Mouse (Mus musculus): ENCODE data around the gene Lyl1. TPM values are rescaled to one million over a fixed set of nuclear protein-coding genes. Genes with fewer than 3 reads are reported as not detected.

Lyl1 gene
- polyA plus RNA-seq, 1 experiment from 2014 or later, result 4.4 TPM

DNA sequence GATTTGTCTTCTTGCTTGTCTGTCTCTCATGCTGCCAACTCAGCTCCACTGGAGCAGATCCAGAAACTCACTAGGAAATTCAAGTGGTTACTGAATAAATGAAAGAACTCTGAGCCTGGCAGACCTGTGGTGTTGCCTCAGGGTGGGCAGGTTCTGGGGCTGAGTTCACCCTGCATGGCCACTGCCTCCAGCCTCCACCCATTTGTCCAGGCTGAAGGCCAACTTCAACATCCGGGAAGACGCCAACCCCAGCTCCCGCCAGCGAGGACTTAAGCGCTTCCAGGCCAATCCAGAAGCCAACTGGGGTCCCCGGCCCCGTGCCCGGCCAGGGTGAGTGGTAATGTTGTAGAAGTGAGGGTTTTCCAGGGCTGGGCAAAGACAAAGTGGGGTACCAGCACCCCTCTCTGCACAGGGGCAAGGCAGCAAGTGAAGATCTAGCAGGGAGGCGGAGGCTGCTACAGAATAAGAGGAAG, 2.3 kb upstream of the Lyl1 start:
- no peak for ATAC-seq (ENCODE audit: low FRiP score, low read depth)
- no peak overlapping the region for H3K4me2 ChIP-seq (replicated peaks)
- no peak overlapping the region for H3K4me3 ChIP-seq
- peaks cover 49% of the 10 kb centered on the region for H3K36me3 ChIP-seq
- H3K9me3 ChIP-seq, result no peaks in the 10 kb centered on the region
- 95% methylated on average over 9 of the region's 9 CpGs for WGBS
- no peak overlapping the region for H3K9ac ChIP-seq
- peaks cover 32% of the 10 kb centered on the region for H3K27me3 ChIP-seq (replicated peaks)
- H3K4me1 ChIP-seq, result peaks cover 4% of the 10 kb centered on the region
- H3K27ac ChIP-seq, result no peak overlapping the region

DNA sequence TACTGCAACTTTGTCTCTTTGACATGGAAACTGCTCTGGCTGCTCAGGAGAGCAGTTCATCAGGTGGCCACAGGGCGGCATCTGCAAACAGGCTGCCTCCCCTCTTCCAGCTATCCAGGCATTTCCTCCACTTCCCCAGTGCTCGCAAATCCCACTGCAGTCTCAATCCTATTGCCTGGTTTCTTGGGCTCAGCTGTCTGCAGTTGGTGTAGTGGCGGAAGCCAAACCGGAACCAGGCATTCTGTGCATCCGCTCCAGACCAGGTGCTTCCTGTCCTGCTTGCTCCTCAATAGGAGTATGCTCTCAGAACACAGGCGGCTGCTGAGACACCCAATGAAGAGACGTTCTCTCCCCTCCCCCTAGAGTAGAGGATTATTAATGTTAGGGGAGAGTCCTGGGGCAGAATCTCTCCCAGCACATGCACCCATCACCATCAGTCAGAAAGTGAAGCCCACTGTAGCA, 1.4 kb upstream of the Lyl1 start:
- Histone ChIP-seq H3K9me3 (no peaks in the 10 kb centered on the region), H3K4me2 (replicated peaks) (0 out of 2 replicates have a peak overlapping the region, but pooled peaks have one; percentile 20), H3K36me3 (peaks cover 45% of the 10 kb centered on the region), H3K27ac (no peak overlapping the region), H3K4me3 (no peak overlapping the region), H3K9ac (no peak overlapping the region), H3K4me1 (peaks cover 11% of the 10 kb centered on the region), H3K27me3 (replicated peaks) (peaks cover 41% of the 10 kb centered on the region)
- 64% methylated on average over 7 of the region's 7 CpGs for WGBS
- ATAC-seq (ENCODE audit: low FRiP score, low read depth), result no peak

- Histone ChIP-seq H3K9ac (no peak overlapping the region), H3K4me1 (peaks cover 18% of the 10 kb centered on the region), H3K4me2 (replicated peaks) (no peak overlapping the region), H3K4me3 (no peak overlapping the region), H3K36me3 (peaks cover 40% of the 10 kb centered on the region), H3K27me3 (replicated peaks) (peaks cover 47% of the 10 kb centered on the region), H3K27ac (no peak overlapping the region), H3K9me3 (no peaks in the 10 kb centered on the region)
- WGBS, result 83% methylated on average over 5 of the region's 5 CpGs
- no peak for ATAC-seq (ENCODE audit: low FRiP score, low read depth)
Measured at GRCm38 (mm10) chr8:84700526-84700925, 731 bp upstream of the Lyl1 start.

DNA sequence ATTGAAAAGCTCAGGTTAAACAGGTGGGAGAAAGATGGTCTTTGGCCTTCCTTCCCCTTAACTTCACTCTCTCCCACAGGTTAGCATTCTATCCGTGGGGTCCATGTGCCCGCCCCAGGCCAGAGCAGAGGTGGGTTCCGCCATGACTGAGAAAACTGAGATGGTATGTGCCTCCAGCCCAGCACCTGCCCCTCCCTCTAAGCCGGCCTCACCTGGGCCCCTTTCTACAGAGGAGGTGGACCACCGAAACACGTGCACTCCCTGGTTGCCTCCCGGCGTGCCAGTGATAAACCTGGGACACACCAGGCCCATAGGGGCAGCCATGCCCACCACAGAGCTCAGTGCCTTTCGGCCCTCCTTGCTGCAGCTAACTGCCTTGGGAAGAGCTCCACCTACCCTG, 1.3 kb downstream of the Lyl1 start:
- Histone ChIP-seq H3K27ac (no peak overlapping the region), H3K4me1 (peaks cover 32% of the 10 kb centered on the region), H3K4me3 (0 out of 2 replicates have a peak overlapping the region, but pooled peaks have one; percentile 9), H3K4me2 (replicated peaks) (peak overlapping the region; percentile 22), H3K9me3 (no peaks in the 10 kb centered on the region), H3K9ac (no peak overlapping the region), H3K36me3 (peaks cover 21% of the 10 kb centered on the region), H3K27me3 (replicated peaks) (peaks cover 61% of the 10 kb centered on the region)
- 84% methylated on average over 9 of the region's 9 CpGs for WGBS
- ATAC-seq (ENCODE audit: low FRiP score, low read depth), result no peak

GRCm38 (mm10) chr8:84702963-84703465, 1.8 kb downstream of the Lyl1 start:
- no peaks in the 10 kb centered on the region for H3K9me3 ChIP-seq
- peaks cover 66% of the 10 kb centered on the region for H3K27me3 ChIP-seq (replicated peaks)
- peak overlapping the region; percentile 22 for H3K4me2 ChIP-seq (replicated peaks)
- H3K4me3 ChIP-seq, result 0 out of 2 replicates have a peak overlapping the region, but pooled peaks have one; percentile 9
- peaks cover 37% of the 10 kb centered on the region for H3K4me1 ChIP-seq
- no peak overlapping the region for H3K9ac ChIP-seq
- H3K27ac ChIP-seq, result no peak overlapping the region
- WGBS, result 82% methylated on average over 6 of the region's 6 CpGs
- no peak for ATAC-seq (ENCODE audit: low FRiP score, low read depth)
- H3K36me3 ChIP-seq, result peaks cover 16% of the 10 kb centered on the region

DNA sequence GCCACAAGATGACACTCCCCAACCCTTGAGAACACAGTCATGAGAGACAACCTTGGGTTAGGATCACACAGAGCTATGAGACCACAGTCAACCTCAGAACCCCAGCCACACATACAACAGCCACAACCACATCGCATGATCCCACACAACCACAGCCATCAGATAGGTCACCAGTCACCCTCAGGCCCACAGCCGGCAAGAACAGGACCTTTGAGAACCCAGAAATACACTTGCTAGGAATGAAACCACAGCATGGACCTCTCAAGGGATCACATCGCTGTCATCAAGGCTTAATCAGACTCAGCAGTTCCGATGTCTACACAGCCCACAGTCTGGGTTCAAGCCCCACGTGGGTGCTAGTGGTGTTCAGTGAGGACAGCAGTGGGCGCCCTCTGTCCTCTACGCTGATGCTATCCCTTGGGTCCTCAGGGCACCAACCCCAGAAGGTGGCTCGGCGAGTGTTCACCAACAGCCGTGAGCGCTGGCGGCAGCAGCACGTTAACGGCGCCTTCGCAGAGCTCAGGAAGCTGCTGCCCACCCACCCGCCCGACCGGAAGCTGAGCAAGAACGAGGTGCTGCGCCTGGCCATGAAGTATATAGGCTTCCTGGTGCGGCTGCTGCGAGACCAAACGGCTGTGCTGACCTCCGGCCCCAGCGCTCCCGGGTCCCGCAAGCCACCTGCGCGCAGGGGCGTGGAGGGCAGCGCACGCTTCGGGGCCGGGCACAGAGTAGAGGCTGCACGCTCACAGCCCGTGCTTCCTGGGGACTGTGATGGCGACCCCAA, 2.4 kb downstream of the Lyl1 start:
- H3K4me2 ChIP-seq (replicated peaks), result peak overlapping the region; percentile 56
- H3K27ac ChIP-seq, result no peak overlapping the region
- ATAC-seq (ENCODE audit: low FRiP score, low read depth), result no peak
- H3K4me1 ChIP-seq, result peaks cover 41% of the 10 kb centered on the region
- H3K36me3 ChIP-seq, result peaks cover 10% of the 10 kb centered on the region
- H3K9ac ChIP-seq, result no peak overlapping the region
- peak overlapping the region; percentile 9; the same call in 1 of the 2 replicates for H3K4me3 ChIP-seq
- H3K9me3 ChIP-seq, result no peaks in the 10 kb centered on the region
- H3K27me3 ChIP-seq (replicated peaks), result peaks cover 70% of the 10 kb centered on the region
- WGBS, result 9% methylated on average over 38 of the region's 38 CpGs

DNA sequence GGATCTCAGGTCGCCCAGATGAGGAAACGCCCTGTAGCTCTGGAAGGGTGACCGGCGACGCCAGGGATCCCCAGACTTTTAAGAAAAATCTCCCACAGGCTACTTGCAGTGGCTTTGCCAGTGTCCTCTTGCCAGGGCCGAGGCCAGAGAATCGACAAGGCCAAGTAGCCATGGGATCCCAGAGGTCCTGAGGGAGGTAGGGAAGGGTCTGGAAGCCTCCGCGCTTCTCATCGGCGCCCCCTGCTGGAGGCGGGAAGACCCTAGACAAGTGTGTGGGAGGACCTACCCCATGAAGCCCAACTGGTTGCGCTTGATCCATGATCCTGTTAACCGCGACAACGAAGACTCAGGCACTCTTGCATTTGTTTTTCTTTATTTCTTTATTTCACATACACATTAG, 3.1 kb downstream of the Lyl1 start:
- Histone ChIP-seq H3K36me3 (peaks cover 3% of the 10 kb centered on the region), H3K4me3 (peak overlapping the region; percentile 9; the same call in 1 of the 2 replicates), H3K27me3 (replicated peaks) (peaks cover 75% of the 10 kb centered on the region), H3K4me2 (replicated peaks) (peak overlapping the region; percentile 56), H3K9me3 (no peaks in the 10 kb centered on the region), H3K9ac (no peak overlapping the region), H3K27ac (no peak overlapping the region), H3K4me1 (peaks cover 48% of the 10 kb centered on the region)
- under 1% methylated on average over 16 of the region's 16 CpGs for WGBS
- peak; percentile 31; the same call in 1 of the 2 replicates for ATAC-seq (ENCODE audit: low FRiP score, low read depth)

DNA sequence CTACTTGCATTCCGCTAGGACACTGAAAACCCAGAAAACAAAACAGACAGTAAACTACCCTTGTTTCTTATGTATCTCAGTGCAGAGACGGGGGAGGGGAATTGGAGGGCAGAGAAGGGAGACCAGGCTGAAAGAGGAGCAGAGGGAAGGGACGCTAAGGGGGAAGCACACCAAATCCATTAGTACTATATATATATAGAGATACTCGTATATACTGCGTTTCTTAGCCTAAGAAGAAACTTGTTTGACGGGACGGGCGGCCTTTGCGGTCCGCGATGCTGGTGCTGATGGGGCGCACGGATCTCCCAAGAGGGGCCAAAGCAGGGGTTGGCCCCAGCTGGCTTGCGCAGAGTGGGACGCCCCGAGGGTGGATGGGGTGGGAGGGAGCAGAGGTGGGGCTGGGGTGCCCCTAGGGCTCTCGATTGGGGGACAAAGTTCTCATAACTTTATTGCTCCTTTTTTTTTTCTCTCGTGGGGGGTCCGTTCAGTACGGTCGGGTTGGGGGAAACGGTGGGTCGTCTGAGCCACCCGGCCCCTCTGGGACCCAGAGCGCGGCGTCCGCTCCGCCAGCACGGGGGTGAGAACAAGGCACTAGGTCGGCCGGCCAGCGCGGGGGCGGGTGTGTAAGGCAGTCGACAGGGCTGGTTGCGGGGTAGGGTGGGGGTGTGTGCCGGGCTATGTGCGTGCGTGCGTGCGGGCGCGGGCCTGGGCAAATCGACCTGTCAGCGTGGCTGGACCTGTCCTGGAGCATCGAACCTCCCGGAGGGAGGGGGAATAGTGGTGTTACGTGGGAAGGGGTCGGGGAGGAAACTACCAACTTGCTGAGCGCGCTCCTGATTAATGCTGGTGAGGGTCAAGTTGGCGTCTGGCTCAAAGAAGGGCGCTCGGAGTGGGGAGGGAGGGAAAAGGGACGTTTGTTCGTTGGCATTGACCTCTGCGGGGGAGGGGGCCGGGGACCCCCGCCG, 3.9 kb downstream of the Lyl1 start:
- Histone ChIP-seq H3K27ac (no peak overlapping the region), H3K9ac (peak overlapping the region; percentile 38), H3K4me2 (replicated peaks) (peak overlapping the region; percentile 56), H3K4me1 (peaks cover 53% of the 10 kb centered on the region), H3K36me3 (no peaks in the 10 kb centered on the region), H3K4me3 (peak overlapping the region; percentile 26), H3K9me3 (no peaks in the 10 kb centered on the region), H3K27me3 (replicated peaks) (peaks cover 75% of the 10 kb centered on the region)
- ATAC-seq (ENCODE audit: low FRiP score, low read depth), result no peak
- WGBS, result 1% methylated on average over 61 of the region's 61 CpGs

GRCm38 (mm10) chr8:84705960-84706359, 4.7 kb downstream of the Lyl1 start:
- peak overlapping the region; percentile 56 for H3K4me2 ChIP-seq (replicated peaks)
- no peak for ATAC-seq (ENCODE audit: low FRiP score, low read depth)
- WGBS, result 1% methylated on average over 12 of the region's 12 CpGs
- H3K9ac ChIP-seq, result no peak overlapping the region
- H3K27ac ChIP-seq, result no peak overlapping the region
- peaks cover 74% of the 10 kb centered on the region for H3K27me3 ChIP-seq (replicated peaks)
- peaks cover 57% of the 10 kb centered on the region for H3K4me1 ChIP-seq
- H3K4me3 ChIP-seq, result peak overlapping the region; percentile 26; the same call in 1 of the 2 replicates
- H3K9me3 ChIP-seq, result no peaks in the 10 kb centered on the region
- no peaks in the 10 kb centered on the region for H3K36me3 ChIP-seq

DNA sequence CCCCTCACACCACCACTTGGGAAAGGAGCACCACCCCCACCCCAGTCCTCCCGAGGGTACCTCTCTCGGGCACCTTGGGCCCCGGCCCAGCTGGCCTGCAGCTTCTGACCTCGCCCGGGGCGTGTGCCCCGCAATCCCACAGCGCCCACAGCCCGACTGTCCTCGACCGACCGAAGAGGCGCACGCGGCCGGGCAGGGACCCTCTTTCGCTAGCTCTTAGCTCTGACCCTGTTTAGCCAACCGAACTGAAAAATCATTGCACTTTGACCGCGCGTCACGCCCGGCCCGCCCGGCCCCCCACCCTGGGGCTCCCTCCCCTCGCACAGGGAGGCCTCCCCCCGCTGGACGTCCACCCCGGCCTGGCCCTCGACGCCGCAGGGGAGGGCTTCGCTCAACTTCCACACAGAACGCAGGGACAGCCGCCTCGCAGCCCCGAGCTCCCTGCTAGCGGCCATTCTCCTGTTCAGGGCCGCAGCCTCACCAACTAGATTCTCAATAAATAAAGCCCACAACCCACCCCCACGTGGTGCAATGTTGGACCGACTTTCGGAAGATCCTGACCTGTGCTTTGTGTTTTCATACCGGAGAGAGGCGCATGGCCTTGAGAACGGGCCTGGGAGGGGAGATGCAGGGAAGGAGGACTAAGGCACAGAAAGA, 5.5 kb downstream of the Lyl1 start:
- no peak for ATAC-seq (ENCODE audit: low FRiP score, low read depth)
- Histone ChIP-seq H3K4me2 (replicated peaks) (peak overlapping the region; percentile 44), H3K9me3 (no peaks in the 10 kb centered on the region), H3K4me1 (peaks cover 64% of the 10 kb centered on the region), H3K9ac (peak overlapping the region; percentile 17), H3K27ac (no peak overlapping the region), H3K4me3 (peak overlapping the region; percentile 22), H3K27me3 (replicated peaks) (peaks cover 66% of the 10 kb centered on the region), H3K36me3 (no peaks in the 10 kb centered on the region)
- 2% methylated on average over 42 of the region's 45 CpGs for WGBS

- Histone ChIP-seq H3K4me2 (replicated peaks) (peak overlapping the region; percentile 44), H3K27ac (no peak overlapping the region), H3K4me1 (peaks cover 71% of the 10 kb centered on the region), H3K36me3 (no peaks in the 10 kb centered on the region), H3K4me3 (peak overlapping the region; percentile 22; the same call in 1 of the 2 replicates), H3K9me3 (no peaks in the 10 kb centered on the region), H3K27me3 (replicated peaks) (peaks cover 60% of the 10 kb centered on the region), H3K9ac (peak overlapping the region; percentile 41; the same call in 1 of the 2 replicates)
- no peak for ATAC-seq (ENCODE audit: low FRiP score, low read depth)
- WGBS, result 2% methylated on average over 22 of the region's 22 CpGs
Measured at GRCm38 (mm10) chr8:84707267-84707883, 6.1 kb downstream of the Lyl1 start.

Data from neural tube, embryonic 12.5 days (tissue).